Mouse (Mus musculus): ENCODE measurements around the gene Tmem179b.

Tmem179b gene

GRCm38 (mm10) chr19:8774086-8774835 is at the start of gene Tmem179b:
Tmem179b (minus strand) TSS chr19:8774467.
- DNase-seq (ENCODE audit: low read depth, low spot score) = peak; percentile 97

GRCm38 (mm10) chr19:8822696-8823095 is 48.4 kb upstream of the Tmem179b start:
- DNase-seq (ENCODE audit: low read depth, low spot score) = no peak

- no peak for DNase-seq (ENCODE audit: low read depth, low spot score)
Observed at GRCm38 (mm10) chr19:8821146-8821545, 46.9 kb upstream of the Tmem179b start.

- DNase-seq (ENCODE audit: low read depth, low spot score) = no peak
Observed at GRCm38 (mm10) chr19:8820424-8820956, 46.2 kb upstream of the Tmem179b start.

- DNase-seq (ENCODE audit: low read depth, low spot score) = peak; percentile 100
Observed at GRCm38 (mm10) chr19:8819596-8820423, 45.5 kb upstream of the Tmem179b start, which contains the start of gene Hnrnpul2. Hnrnpul2 (plus strand) TSS chr19:8820010.

- DNase-seq (ENCODE audit: low read depth, low spot score) = peak; percentile 93
Observed at GRCm38 (mm10) chr19:8818801-8819595, 44.7 kb upstream of the Tmem179b start, which contains the start of gene Ttc9c. Ttc9c (minus strand) TSS chr19:8819333.

- peak; percentile 34 for DNase-seq (ENCODE audit: low read depth, low spot score)
Observed at GRCm38 (mm10) chr19:8818301-8818798, 44.1 kb upstream of the Tmem179b start.

- no peak for DNase-seq (ENCODE audit: low read depth, low spot score)
Observed at GRCm38 (mm10) chr19:8817001-8817400, 42.7 kb upstream of the Tmem179b start.

- no peak for DNase-seq (ENCODE audit: low read depth, low spot score)
Observed at GRCm38 (mm10) chr19:8815812-8816211, 41.5 kb upstream of the Tmem179b start.

- DNase-seq (ENCODE audit: low read depth, low spot score) = no peak
Observed at GRCm38 (mm10) chr19:8806810-8807209, 32.5 kb upstream of the Tmem179b start.

- DNase-seq (ENCODE audit: low read depth, low spot score) = no peak
Observed at GRCm38 (mm10) chr19:8803879-8804660, 29.8 kb upstream of the Tmem179b start.

- no peak for DNase-seq (ENCODE audit: low read depth, low spot score)
Observed at GRCm38 (mm10) chr19:8803204-8803780, 29.0 kb upstream of the Tmem179b start.

GRCm38 (mm10) chr19:8802130-8802821 is 28.0 kb upstream of the Tmem179b start, which contains the start of gene Zbtb3:
Zbtb3 (plus strand) TSS chr19:8802555.
- peak; percentile 96 for DNase-seq (ENCODE audit: low read depth, low spot score)

GRCm38 (mm10) chr19:8798947-8799315 is 24.7 kb upstream of the Tmem179b start:
- DNase-seq (ENCODE audit: low read depth, low spot score) = peak; percentile 29

GRCm38 (mm10) chr19:8798264-8798946 is 24.1 kb upstream of the Tmem179b start, which contains the start of gene Polr2g:
Polr2g (minus strand) TSS chr19:8798577.
- DNase-seq (ENCODE audit: low read depth, low spot score) = peak; percentile 94

- DNase-seq (ENCODE audit: low read depth, low spot score) = no peak
Observed at GRCm38 (mm10) chr19:8790171-8790570, 15.9 kb upstream of the Tmem179b start.

GRCm38 (mm10) chr19:8789171-8789570 is 14.9 kb upstream of the Tmem179b start:
- no peak for DNase-seq (ENCODE audit: low read depth, low spot score)

- no peak for DNase-seq (ENCODE audit: low read depth, low spot score)
Observed at GRCm38 (mm10) chr19:8788521-8788920, 14.3 kb upstream of the Tmem179b start.
